Mouse (Mus musculus): ENCODE data around the gene Ap3m1. TPM values are rescaled to one million over a fixed set of nuclear protein-coding genes. Genes with fewer than 3 reads are reported as not detected.

Gene Ap3m1
- polyA plus RNA-seq, 1 experiment from 2014 or later = 107 TPM

DNA sequence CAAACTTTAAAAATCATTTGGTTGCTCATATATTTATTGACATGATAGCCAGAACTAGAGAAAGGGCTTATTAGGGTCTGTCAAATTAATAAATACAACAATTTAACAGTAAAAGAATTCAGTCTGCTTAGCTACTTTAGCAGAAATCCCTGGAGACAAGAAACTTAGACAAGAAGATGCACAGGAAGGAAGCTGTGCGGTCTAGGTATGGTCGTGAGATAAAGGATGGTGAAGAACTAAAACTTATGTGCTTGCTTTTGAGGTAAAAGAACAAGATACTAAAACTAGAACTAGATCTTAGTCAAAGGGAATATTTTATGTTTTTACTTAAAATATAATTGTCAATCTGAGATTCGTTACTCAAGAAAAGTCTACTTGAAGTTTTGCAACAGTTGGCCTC, 17.5 kb downstream of the Ap3m1 start:
- Histone ChIP-seq H3K27me3 (no peaks in the 10 kb centered on the region), H3K4me3 (no peak overlapping the region), H3K27ac (no peak overlapping the region), H3K36me3 (ENCODE audit: poor library complexity, severe bottlenecking) (peaks cover 67% of the 10 kb centered on the region), H3K9me3 (replicated peaks) (no peaks in the 10 kb centered on the region), H3K4me1 (no peaks in the 10 kb centered on the region), H3K9ac (no peak overlapping the region), H3K4me2 (no peak overlapping the region)
- no peak for ATAC-seq
- WGBS = 96% methylated on average over 3 of the region's 3 CpGs

DNA sequence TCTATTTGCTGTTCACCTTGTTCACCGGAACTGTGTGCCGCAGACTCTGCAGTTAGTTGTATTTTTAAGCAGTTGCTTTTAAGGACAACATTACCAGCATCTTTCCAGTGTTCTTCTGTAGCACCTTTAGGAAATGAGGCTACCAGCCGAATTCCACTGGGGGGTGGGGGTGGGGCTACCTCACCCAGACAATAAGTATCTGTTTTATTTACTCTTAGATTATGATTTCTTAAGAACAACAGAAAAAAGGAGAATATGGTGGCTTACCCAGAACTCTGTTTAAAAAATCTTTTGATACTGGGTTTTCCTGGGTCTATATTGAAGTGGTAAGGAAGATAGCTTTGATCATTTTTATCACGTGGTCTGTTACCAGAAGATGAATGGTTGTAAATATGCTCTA, 18.0 kb downstream of the Ap3m1 start:
- no peaks in the 10 kb centered on the region for H3K27me3 ChIP-seq
- H3K9ac ChIP-seq = no peak overlapping the region
- no peak overlapping the region for H3K4me2 ChIP-seq
- no peak overlapping the region for H3K27ac ChIP-seq
- no peak overlapping the region for H3K4me3 ChIP-seq
- H3K4me1 ChIP-seq = no peaks in the 10 kb centered on the region
- H3K36me3 ChIP-seq (ENCODE audit: poor library complexity, severe bottlenecking) = peaks cover 67% of the 10 kb centered on the region
- WGBS = 93% methylated on average over 4 of the region's 4 CpGs
- H3K9me3 ChIP-seq (replicated peaks) = no peaks in the 10 kb centered on the region
- ATAC-seq = no peak

DNA sequence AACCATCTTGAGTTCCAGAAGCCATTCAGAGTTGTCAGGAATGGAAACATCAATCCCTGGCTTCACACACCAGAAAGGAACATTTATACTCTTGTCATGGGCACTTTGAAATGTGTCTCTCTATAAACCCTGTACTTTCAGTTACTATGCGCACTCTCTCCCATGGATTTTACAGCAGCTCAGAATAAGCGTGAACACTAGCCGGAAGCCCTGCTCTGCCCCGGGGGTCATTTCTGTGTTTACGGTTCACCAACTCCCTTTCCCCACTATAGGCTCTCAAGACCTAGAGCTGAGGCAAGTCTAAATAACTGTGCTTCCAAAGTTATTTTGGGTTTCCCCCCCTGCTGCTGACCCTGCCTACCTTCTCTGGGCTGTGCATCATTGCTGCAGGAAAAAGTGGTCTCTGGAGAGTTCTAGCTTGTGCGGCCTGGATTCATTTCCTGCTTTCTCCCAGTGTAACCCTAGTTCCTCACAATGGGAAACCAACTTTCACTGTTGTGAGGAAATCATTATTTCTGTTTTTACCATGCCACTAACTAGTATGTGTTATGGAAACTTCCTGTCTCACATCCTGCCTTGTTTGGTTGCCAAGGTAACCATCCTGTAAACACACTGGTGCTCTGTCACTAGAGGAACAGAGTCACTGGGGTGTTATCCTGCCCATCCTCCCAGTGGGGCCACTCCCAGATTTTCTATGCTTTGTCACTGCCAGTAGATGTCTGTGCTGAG, 20.4 kb downstream of the Ap3m1 start:
- H3K9ac ChIP-seq = no peak overlapping the region
- H3K27ac ChIP-seq = no peak overlapping the region
- H3K27me3 ChIP-seq = no peaks in the 10 kb centered on the region
- H3K9me3 ChIP-seq (replicated peaks) = no peaks in the 10 kb centered on the region
- H3K4me1 ChIP-seq = no peaks in the 10 kb centered on the region
- H3K4me3 ChIP-seq = no peak overlapping the region
- ATAC-seq = no peak
- no peak overlapping the region for H3K4me2 ChIP-seq
- WGBS = 86% methylated on average over 6 of the region's 6 CpGs
- H3K36me3 ChIP-seq (ENCODE audit: poor library complexity, severe bottlenecking) = peaks cover 60% of the 10 kb centered on the region

DNA sequence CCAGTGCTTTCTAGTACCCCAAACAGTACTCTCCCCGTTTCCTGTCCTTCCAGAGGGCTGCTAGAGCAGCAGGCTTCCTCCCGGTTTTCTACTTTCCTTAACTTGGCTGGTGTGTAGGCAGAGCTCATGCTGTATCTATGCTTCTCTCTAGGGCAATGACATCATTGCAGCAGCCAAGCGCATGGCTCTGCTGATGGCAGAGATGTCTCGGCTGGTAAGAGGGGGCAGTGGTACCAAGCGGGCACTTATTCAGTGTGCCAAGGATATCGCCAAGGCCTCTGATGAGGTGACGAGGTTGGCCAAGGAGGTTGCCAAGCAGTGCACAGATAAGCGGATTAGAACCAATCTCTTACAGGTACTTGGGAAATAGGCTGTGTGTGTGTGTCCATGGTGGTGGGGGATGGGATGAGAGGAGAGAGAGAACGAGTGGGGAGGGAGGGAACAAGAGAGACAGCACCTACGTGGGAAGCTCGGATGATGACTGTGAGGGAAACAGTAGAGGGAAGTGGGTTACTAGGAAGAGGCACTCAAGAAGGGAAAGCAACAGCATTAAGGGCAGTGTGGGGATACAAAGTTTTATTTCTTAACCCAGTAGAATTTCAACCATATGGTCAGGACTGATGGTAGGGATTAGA, 23.2 kb downstream of the Ap3m1 start:
- Histone ChIP-seq H3K4me1 (no peaks in the 10 kb centered on the region), H3K27ac (no peak overlapping the region), H3K27me3 (no peaks in the 10 kb centered on the region), H3K9me3 (replicated peaks) (no peaks in the 10 kb centered on the region), H3K9ac (no peak overlapping the region), H3K4me2 (no peak overlapping the region), H3K36me3 (ENCODE audit: poor library complexity, severe bottlenecking) (peaks cover 41% of the 10 kb centered on the region), H3K4me3 (no peak overlapping the region)
- no peak for ATAC-seq
- WGBS = 89% methylated on average over 11 of the region's 11 CpGs

DNA sequence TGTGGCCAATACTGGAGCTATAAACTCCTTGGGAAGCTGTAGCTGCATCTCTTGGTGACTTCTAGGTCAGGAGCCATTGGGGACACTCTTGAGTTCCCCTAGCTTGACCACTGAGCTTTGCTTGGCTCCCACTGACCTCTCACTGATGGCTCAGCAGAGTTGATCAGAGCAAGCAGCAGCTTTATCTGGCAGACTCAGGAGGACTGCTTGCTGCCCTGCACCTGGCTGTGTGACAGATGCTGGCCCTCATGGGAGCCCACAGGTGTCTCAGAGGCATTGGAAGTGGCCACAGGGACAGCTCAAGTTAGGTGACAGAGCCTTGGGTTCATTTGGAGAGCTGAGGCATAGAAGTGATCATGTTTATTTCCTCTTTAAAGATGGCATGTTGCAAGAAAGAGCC, 24.8 kb downstream of the Ap3m1 start:
- no peaks in the 10 kb centered on the region for H3K4me1 ChIP-seq
- H3K4me3 ChIP-seq = no peak overlapping the region
- no peaks in the 10 kb centered on the region for H3K27me3 ChIP-seq
- ATAC-seq = no peak
- no peak overlapping the region for H3K27ac ChIP-seq
- H3K9me3 ChIP-seq (replicated peaks) = no peaks in the 10 kb centered on the region
- H3K4me2 ChIP-seq = no peak overlapping the region
- peaks cover 35% of the 10 kb centered on the region for H3K36me3 ChIP-seq (ENCODE audit: poor library complexity, severe bottlenecking)
- H3K9ac ChIP-seq = no peak overlapping the region

DNA sequence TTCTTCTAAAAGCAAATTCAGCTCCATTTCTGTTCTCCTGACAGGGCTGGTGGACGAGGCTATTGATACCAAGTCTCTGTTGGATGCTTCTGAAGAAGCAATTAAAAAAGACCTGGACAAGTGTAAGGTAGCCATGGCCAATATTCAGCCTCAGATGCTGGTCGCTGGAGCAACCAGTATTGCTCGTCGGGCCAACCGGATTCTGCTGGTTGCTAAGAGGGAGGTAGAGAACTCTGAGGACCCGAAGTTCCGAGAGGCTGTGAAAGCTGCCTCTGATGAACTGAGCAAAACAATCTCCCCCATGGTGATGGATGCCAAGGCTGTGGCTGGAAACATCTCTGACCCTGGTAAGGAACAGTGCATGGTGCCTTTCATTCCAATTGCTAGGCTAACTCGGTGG, 31.9 kb downstream of the Ap3m1 start:
- ATAC-seq = no peak
- Histone ChIP-seq H3K27ac (no peak overlapping the region), H3K4me1 (no peaks in the 10 kb centered on the region), H3K9me3 (replicated peaks) (no peaks in the 10 kb centered on the region), H3K4me3 (no peak overlapping the region), H3K36me3 (ENCODE audit: poor library complexity, severe bottlenecking) (peaks cover 17% of the 10 kb centered on the region; the same call in 1 of the 2 replicates), H3K4me2 (no peak overlapping the region), H3K27me3 (no peaks in the 10 kb centered on the region), H3K9ac (no peak overlapping the region)
- 88% methylated on average over 8 of the region's 8 CpGs for WGBS

DNA sequence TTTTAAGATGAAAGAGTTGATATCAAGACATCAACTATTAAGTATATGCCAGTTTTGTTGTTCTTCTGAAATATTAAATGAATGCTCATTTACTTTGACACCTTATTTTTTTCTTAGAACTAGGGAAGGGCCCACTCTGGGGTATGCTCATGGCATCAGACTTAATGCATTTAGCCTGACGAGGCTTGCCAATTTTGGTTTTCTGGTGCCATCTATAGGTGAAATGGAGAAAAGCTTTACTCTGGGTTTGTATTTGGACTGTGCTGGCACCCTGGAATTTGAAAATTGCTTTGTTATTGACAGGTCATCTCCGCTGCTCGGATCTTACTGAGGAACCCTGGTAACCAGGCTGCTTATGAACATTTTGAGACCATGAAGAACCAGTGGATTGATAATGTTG, 33.3 kb downstream of the Ap3m1 start:
- 38% methylated on average over 3 of the region's 3 CpGs for WGBS
- peaks cover 19% of the 10 kb centered on the region for H3K36me3 ChIP-seq (ENCODE audit: poor library complexity, severe bottlenecking)
- no peak overlapping the region for H3K9ac ChIP-seq
- no peak overlapping the region for H3K4me2 ChIP-seq
- no peaks in the 10 kb centered on the region for H3K4me1 ChIP-seq
- ATAC-seq = peak; percentile 85
- no peak overlapping the region for H3K27ac ChIP-seq
- H3K9me3 ChIP-seq (replicated peaks) = no peaks in the 10 kb centered on the region
- no peaks in the 10 kb centered on the region for H3K27me3 ChIP-seq
- H3K4me3 ChIP-seq = no peak overlapping the region

DNA sequence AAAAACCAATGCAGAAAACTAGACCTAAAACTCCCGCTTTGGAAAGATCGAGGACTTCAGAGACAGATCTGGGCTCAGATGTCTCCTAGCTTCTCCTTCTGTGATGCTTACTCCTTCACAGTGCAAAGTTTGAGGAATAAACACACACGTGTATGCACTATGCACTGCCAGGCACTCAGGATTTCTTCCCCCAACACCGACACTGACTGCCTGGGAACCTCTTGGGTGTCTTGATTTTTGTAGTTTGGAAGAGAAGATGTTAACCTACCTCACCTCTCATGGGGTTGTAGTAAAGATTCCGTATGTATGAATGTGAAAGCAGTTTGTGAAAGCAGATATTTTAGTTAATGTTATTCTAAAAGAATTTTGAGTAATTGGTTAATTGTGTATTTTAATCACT, 34.4 kb downstream of the Ap3m1 start:
- no peak for ATAC-seq
- Histone ChIP-seq H3K4me1 (no peaks in the 10 kb centered on the region), H3K9ac (no peak overlapping the region), H3K27ac (no peak overlapping the region), H3K4me2 (no peak overlapping the region), H3K4me3 (no peak overlapping the region), H3K36me3 (ENCODE audit: poor library complexity, severe bottlenecking) (peaks cover 17% of the 10 kb centered on the region), H3K27me3 (no peaks in the 10 kb centered on the region), H3K9me3 (replicated peaks) (no peaks in the 10 kb centered on the region)
- 90% methylated on average over 5 of the region's 5 CpGs for WGBS

DNA sequence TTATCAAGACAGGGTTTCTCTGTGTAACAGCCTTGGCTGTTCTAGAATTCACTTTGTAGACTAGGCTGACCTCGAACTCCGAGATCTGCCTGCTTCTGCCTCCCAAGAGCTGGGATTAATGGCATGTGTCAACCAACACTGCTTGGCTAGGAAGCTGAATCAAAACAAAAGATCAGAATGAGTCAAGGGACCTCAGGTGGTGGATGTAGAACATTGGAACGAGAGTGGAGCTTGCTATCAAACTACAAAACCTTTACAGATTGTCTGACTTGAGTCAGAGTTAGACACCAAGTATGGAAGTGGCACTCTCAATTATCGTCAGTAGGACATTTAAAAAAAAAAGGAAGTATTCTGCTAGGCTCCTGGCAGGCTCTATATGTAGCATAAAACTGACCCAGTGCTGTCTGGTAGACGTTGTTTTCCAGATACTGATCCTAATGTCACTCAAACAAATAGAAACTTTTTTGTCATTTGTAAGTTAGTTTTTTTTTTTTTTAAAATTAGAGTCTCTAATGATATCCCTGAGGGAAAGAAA, 38.4 kb downstream of the Ap3m1 start:
- Histone ChIP-seq H3K4me2 (no peak overlapping the region), H3K4me3 (no peak overlapping the region), H3K9ac (no peak overlapping the region), H3K27ac (no peak overlapping the region), H3K36me3 (ENCODE audit: poor library complexity, severe bottlenecking) (peaks cover 14% of the 10 kb centered on the region), H3K9me3 (replicated peaks) (no peaks in the 10 kb centered on the region), H3K27me3 (no peaks in the 10 kb centered on the region), H3K4me1 (no peaks in the 10 kb centered on the region)
- 90% methylated on average over 5 of the region's 5 CpGs for WGBS
- ATAC-seq = no peak

DNA sequence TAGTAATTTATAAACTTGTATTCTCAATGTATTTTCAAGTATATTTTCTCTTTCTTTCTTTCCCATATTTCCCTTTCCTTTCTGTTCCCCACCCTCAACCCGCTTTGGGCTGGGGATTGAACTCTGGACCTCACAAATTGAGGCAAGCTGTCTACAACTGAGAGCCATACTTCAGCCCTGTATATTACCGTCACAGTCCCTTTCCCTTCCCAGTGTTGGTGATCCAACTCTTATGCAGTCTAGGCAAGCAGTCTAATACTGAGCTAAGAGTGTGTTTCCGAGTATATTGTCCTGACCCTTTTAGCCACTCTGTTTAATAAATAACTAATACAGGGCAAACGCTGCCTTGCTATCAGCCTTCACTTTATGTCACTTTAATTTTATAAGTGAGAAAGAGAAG, 52.7 kb downstream of the Ap3m1 start:
- peaks cover 11% of the 10 kb centered on the region for H3K4me1 ChIP-seq
- no peak for ATAC-seq
- 93% methylated on average over 4 of the region's 4 CpGs for whole genome bisulfite sequencing
- no peaks in the 10 kb centered on the region; the same call in 1 of the 2 replicates for H3K36me3 ChIP-seq (ENCODE audit: poor library complexity, severe bottlenecking)
- H3K27me3 ChIP-seq = no peaks in the 10 kb centered on the region
- no peak overlapping the region for H3K4me2 ChIP-seq
- H3K9ac ChIP-seq = no peak overlapping the region
- H3K27ac ChIP-seq = no peak overlapping the region
- H3K4me3 ChIP-seq = no peak overlapping the region
- no peaks in the 10 kb centered on the region for H3K9me3 ChIP-seq (replicated peaks)

DNA sequence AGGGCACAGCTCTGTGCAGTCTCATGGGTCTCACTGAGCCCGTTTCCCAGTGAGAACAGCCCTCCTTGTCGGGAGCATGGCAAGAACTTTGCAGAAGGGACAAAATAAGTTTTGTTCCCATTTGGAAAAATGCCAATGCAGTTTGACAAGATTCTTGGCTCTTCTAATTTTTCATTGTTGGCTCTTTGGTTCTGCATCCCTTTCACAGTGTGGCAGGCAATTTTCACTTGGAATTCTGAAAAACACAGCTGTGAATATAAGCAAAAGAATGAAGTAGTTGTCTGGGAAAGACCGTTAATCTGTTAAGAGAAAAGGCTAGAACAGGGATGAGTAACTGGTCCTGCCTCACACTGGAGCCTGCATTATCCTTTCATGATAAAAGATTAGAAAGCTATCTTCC, 54.8 kb downstream of the Ap3m1 start:
- Histone ChIP-seq H3K4me2 (no peak overlapping the region), H3K9me3 (replicated peaks) (no peaks in the 10 kb centered on the region), H3K4me3 (no peak overlapping the region), H3K9ac (no peak overlapping the region), H3K27ac (peak overlapping the region; percentile 16; the same call in 1 of the 2 replicates), H3K36me3 (ENCODE audit: poor library complexity, severe bottlenecking) (no peaks in the 10 kb centered on the region; the same call in 1 of the 2 replicates), H3K27me3 (no peaks in the 10 kb centered on the region), H3K4me1 (peaks cover 11% of the 10 kb centered on the region)
- WGBS = 29% methylated on average over 3 of the region's 3 CpGs
- ATAC-seq = no peak

DNA sequence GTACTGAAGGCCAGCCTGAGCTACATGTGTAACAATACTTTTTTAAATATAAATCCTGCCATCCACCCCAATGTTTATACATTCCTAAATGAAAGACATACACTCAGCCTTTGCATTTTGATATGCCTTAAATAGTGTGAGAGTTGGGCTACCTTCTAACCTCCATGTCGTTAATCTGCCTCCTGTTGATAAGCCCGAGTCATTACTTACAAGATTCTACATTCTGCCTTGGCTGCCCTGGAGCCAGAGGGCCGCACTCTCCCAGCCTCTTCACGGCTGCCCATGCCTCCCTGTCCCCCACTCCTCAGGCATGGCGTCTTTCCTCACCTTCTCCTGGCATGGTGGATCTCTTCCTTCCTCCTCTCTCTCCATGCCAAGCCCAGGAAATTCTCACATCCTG, 55.9 kb downstream of the Ap3m1 start:
- H3K27me3 ChIP-seq = no peaks in the 10 kb centered on the region
- H3K4me1 ChIP-seq = peaks cover 11% of the 10 kb centered on the region
- H3K9ac ChIP-seq = no peak overlapping the region
- H3K27ac ChIP-seq = no peak overlapping the region
- H3K4me3 ChIP-seq = no peak overlapping the region
- no peak overlapping the region for H3K4me2 ChIP-seq
- H3K9me3 ChIP-seq (replicated peaks) = no peaks in the 10 kb centered on the region
- H3K36me3 ChIP-seq (ENCODE audit: poor library complexity, severe bottlenecking) = peaks cover 4% of the 10 kb centered on the region; the same call in 1 of the 2 replicates
- 63% methylated on average over 5 of the region's 5 CpGs for WGBS
- ATAC-seq = no peak
